Mouse (Mus musculus) testis, adult 2 months (tissue): ENCODE data around the gene Ddx21.

ENCODE experiments used
- CTCF ChIP-seq: fragments of 200-500 bp; IDR thresholded peaks from 2 replicates; pipeline ENCODE4 v1.5.1; 2012; ENCODE audit warnings: low read depth, mild to moderate bottlenecking, inconsistent platforms, low read length, moderate library complexity; ENCODE audit not compliant: control insufficient read depth, insufficient read depth, insufficient replicate concordance
- POLR2A ChIP-seq: fragments of 200-500 bp; IDR thresholded peaks from 2 replicates; pipeline ENCODE4 v1.6.1; 2012; ENCODE audit warnings: low read depth, mild to moderate bottlenecking, inconsistent platforms, low read length, moderate library complexity; ENCODE audit not compliant: control insufficient read depth

DNA sequence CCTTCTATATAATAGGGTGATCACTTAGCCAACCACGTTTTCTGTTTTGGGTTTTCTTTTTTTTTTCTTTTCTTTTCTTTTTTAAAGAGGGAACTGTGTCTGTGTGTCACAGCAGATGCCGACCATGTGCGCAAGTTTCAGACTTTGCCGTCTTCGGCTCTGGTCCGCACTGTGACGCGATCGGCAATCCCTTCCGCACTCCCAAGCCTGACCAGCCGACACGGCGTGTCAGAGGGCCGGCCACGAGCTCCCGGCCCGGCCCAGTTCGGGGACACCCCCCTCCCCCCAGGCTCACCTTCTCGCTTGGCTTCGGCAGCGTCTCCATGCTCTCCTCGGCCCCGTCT is 276 bp downstream of the Ddx21 start:
- TF ChIP-seq POLR2A (no peak), CTCF (no peak)
